Mouse (Mus musculus) small intestine, adult 2 months (tissue): ENCODE measurements around the gene Cmip.

ENCODE experiments used
- CTCF ChIP-seq: fragments of 200-500 bp; IDR thresholded peaks from 2 replicates; pipeline ENCODE4 v1.5.1; 2012; ENCODE audit warnings: low read depth, mild to moderate bottlenecking, control low read depth, inconsistent platforms, low read length, moderate library complexity, mixed read lengths; ENCODE audit not compliant: insufficient replicate concordance, insufficient read length; ENCODE audit errors: extremely low read depth
- POLR2A ChIP-seq: fragments of 200-500 bp; IDR thresholded peaks from 2 replicates; pipeline ENCODE4 v1.6.1; 2012; ENCODE audit warnings: low read depth, mild to moderate bottlenecking, control low read depth, inconsistent platforms, low read length, moderate library complexity

DNA sequence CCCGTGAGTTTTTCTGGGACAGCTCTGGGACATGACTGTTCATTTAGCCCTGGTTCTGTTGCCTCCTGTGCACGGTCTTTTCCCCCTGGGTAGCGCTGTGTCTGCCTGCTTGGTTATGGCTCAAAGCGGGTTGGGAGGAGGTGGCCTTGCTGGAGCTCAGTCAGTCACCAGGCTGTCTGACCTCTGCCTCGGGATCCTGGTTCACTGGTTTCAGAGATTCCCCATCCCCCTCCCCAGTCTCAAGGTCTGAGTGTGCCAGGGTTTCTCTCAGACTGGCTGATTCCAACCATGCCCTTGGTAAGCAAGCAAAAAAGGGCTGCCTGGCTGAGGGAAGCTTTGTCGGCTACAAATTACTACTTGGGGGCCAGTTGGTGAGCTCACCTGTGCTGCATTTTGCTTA is 76.8 kb downstream of the Cmip start:
- TF ChIP-seq CTCF, result no peak
- no peak for TF ChIP-seq POLR2A
